In the genomic region with DNA sequence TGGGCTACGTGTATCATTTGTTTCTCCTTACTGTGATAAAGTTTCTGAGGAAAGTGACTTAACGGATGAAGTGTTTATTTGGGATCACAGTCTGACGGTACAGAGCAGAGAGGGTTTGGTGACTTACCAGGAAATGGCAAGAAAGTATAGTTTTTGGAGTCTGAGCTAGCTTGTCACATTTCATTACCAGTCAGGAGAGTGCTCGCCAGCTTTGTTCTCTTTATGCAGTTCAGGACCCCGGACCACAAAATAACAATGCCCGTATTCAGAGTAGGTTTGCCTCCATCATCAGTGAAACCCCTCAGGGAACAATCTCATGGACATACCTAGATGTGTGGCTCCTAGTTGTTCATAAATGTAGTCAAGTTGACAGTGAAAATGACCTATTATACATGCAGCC, we compare ENCODE assay signal across 15 mouse cellular contexts.
"Had no signal": no experiment of that assay in that cellular context is flagged by ENCODE, and none has a peak within 500 bp of the region (broad histone marks: within the 10 kb centered on the region; RNA-seq: fewer than 3 reads in every experiment).

No protein-coding gene starts in this region.

- H3K4me3 ChIP-seq: megakaryocyte, embryonic 14.5 days; midbrain, embryonic 12.5 days; midbrain, embryonic 15.5 days; neural tube, embryonic 12.5 days; stomach, embryonic 15.5 days had no signal

- DNase-seq: lung, adult 18-20 months; lung, embryonic 14.5 days; lung, postnatal 10 days; lung, postnatal 4 days; right cerebral cortex, postnatal 14 days; thymus, adult 2 months; thymus, postnatal 25 days; thymus, postnatal 4 days had no signal

- H3K36me3 ChIP-seq: midbrain, embryonic 12.5 days; midbrain, embryonic 15.5 days; neural tube, embryonic 12.5 days; stomach, embryonic 15.5 days had no signal

- H3K9ac ChIP-seq: liver, embryonic 14.5 days; lung, embryonic 14.5 days; midbrain, embryonic 12.5 days; midbrain, embryonic 15.5 days; neural tube, embryonic 12.5 days; stomach, embryonic 15.5 days had no signal

- H3K27ac ChIP-seq: liver, embryonic 14.5 days; midbrain, embryonic 12.5 days; midbrain, embryonic 15.5 days; neural tube, embryonic 12.5 days; stomach, embryonic 15.5 days; stomach, postnatal 0 days had no signal

- H3K27me3 ChIP-seq: megakaryocyte, embryonic 14.5 days; midbrain, embryonic 12.5 days; midbrain, embryonic 15.5 days; neural tube, embryonic 12.5 days; stomach, embryonic 15.5 days had no signal

- ATAC-seq: midbrain, embryonic 15.5 days had no signal

- H3K4me1 ChIP-seq: megakaryocyte, embryonic 14.5 days; neural tube, embryonic 12.5 days; stomach, embryonic 15.5 days had no signal
